Mouse (Mus musculus): Measurements from ENCODE around the gene Csdc2.
A peak's percentile ranks its signal among the peaks of the same experiment; 100 is the strongest.
"Not testable (repeated sequence)": the region's sequence is repeated elsewhere in the genome, so short reads cannot be mapped to it uniquely, and the experiment has no call there.

The Csdc2 gene

GRCm38 (mm10) chr15:81954151-81954583, 17.6 kb downstream of the Csdc2 start:
- no peak for DNase-seq (ENCODE audit: extremely low spot score, low read depth, low spot score)

- no peak for DNase-seq (ENCODE audit: extremely low spot score, low read depth, low spot score)
These were observed 18.2 kb downstream of the Csdc2 start for GRCm38 (mm10) chr15:81954716-81955115.

- no peak for DNase-seq (ENCODE audit: extremely low spot score, low read depth, low spot score)
These were observed 18.9 kb downstream of the Csdc2 start for GRCm38 (mm10) chr15:81955414-81955813.

- no peak for DNase-seq (ENCODE audit: extremely low spot score, low read depth, low spot score)
These were observed 19.9 kb downstream of the Csdc2 start for GRCm38 (mm10) chr15:81956457-81956856.

DNA sequence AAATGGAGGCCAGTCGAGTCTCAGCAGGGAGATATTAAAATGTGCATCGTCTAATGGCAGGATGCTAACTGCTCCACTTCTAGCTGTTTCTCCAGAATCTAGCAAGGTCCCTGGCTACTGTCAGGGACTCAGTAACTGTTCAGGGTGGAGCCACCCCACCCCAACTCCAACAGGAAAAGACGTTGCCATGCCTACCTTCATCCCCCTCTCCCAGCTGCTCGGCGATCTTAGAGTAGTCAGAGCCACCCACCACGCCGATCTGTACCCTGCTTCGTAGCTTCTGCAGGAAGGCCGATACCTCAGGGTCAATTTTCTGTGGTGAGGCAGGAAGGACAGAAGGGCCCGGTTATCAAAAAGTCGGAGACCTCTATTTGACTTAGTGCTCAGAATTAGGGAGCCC, 21.0 kb downstream of the Csdc2 start:
- no peak for DNase-seq (ENCODE audit: extremely low spot score, low read depth, low spot score)

GRCm38 (mm10) chr15:81958906-81959305, 22.3 kb downstream of the Csdc2 start:
- no peak for DNase-seq (ENCODE audit: extremely low spot score, low read depth, low spot score)

- peak; percentile 77 for DNase-seq (ENCODE audit: extremely low spot score, low read depth, low spot score)
These were observed 23.9 kb downstream of the Csdc2 start, which contains the start of gene Pmm1 for GRCm38 (mm10) chr15:81960171-81961077. TSS of gene Pmm1 (minus strand) at chr15:81960930.

DNA sequence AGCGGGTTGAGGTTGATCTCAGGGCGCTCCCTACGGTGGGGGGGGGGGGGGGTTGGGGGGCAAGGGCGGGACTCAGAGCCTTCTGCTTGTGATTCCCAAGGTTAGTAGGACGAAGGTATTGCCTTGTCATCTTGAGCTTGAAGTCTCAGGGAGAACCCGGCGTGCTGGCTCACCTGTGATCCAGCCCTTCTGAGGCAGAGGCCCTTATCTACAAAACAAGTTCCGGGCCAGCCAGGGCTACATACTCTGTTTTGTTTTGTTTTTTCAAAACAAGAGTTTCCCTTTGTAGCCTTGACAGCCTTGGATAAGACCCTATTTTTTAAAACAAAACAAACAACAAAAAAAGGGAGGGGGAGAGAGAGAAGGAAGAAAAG, 24.5 kb downstream of the Csdc2 start:
- DNase-seq (ENCODE audit: extremely low spot score, low read depth, low spot score), result no peak

DNA sequence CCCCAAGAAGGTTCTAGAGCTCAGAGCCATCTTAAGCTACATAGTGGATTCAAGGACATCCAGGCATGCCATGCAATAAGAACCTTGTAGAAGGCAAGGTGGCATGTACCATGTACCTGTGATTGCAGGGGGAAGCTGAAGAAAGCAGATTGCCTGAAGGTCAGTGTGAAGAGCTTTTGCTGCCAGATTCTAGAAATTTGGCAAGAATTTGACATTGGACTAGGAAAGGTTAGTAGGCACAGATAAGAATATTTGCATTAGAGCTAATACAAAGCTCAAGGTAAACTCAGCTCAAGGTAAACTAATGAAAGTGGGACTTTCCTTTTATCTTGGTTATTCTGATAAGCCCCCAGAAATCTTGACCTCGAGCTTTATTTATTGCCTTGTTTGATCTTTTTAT, 27.7 kb downstream of the Csdc2 start:
- DNase-seq (ENCODE audit: extremely low spot score, low read depth, low spot score), result no peak

GRCm38 (mm10) chr15:81964980-81965545, 28.5 kb downstream of the Csdc2 start:
- DNase-seq (ENCODE audit: extremely low spot score, low read depth, low spot score), result no peak

- DNase-seq (ENCODE audit: extremely low spot score, low read depth, low spot score), result no peak
These were observed 29.7 kb downstream of the Csdc2 start for GRCm38 (mm10) chr15:81966062-81966829.

DNA sequence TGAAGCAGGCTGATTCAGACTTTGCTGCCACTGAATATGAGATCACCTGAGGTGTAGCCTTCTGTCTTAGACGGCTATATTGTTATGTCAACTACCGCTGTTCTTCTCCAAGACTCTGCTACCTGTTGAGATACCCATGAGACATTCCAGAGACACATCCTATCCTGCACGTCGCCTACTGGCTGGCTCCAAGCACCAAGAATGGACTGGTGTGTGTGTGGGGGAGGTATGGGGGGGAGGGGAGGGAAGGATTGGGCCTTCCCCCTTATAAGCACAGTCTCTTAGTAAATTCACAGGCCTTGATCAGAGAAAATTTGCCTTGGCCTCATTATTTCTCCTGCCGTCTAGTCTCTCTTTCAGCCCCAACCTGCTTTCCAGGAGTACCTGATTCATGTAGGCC, 31.3 kb downstream of the Csdc2 start:
- no peak for DNase-seq (ENCODE audit: extremely low spot score, low read depth, low spot score)

GRCm38 (mm10) chr15:81968447-81968846, 31.9 kb downstream of the Csdc2 start:
- no peak for DNase-seq (ENCODE audit: extremely low spot score, low read depth, low spot score)

DNA sequence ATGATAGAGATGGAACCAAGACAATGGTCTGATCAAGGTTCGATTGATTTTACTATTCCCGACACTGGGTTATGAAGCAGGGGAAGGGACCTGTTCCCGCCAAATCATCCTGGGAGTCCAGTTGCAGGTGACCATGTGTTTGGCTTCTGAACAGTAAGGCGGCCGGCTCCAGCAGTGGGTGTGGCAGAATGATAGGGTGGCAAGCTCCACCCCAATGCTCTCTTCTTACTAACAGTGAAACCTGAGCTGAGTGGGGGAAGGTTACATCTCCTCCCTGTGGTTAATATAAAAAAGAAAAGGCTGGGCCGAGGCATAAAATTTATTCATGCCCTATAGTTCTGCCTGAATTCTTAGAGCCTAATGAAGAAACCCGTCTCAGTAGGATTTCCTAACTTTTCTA, 32.6 kb downstream of the Csdc2 start:
- DNase-seq (ENCODE audit: extremely low spot score, low read depth, low spot score), result no peak

- not testable (repeated sequence) for DNase-seq (ENCODE audit: extremely low spot score, low read depth, low spot score)
These were observed 33.1 kb downstream of the Csdc2 start for GRCm38 (mm10) chr15:81969635-81970034.

DNA sequence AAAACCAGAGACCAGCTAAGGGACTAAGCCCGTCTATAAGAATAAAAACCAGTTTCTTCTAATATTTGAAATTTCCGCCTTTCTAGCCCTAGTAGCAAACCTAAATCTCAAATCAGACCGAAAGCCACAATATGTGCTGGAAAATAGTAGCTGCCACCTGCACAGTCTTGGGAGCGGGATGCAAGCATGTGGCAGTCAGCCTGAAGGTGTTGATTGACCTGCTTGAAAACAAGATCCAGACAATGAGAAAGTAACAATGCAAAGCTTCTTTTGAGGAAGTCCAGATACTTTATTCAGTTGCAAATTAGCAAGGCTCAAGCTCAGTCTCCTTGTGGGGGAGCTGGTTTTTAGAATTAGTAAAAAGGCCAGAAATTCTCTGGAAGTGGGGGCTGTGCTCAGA, 33.9 kb downstream of the Csdc2 start:
- DNase-seq (ENCODE audit: extremely low spot score, low read depth, low spot score), result not testable (repeated sequence)

- DNase-seq (ENCODE audit: extremely low spot score, low read depth, low spot score), result not testable (repeated sequence)
These were observed 38.6 kb downstream of the Csdc2 start for GRCm38 (mm10) chr15:81975156-81975555.

DNA sequence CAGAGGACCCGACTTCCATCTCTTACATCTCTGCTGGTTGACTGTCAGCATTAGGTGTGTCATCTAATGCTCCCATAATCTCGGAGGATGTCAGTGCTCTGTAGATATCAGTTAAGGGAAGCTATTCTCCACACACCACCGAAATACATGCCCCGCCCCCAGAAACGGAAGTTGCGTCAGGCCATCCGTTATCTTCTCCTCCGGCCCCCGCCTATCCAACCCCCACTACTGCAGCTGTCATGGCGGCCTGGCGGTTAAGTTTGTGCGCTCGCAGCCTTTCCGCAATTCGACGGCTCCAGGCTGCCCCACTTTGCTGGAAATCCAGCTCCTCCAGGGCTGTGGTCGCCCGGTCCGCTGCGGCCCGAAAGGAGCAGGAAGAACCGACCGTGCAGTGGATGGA, 43.8 kb downstream of the Csdc2 start, which contains the start of gene 1700029P11Rik:
TSS of gene 1700029P11Rik (plus strand) at position 220 of the 400 bp plus-strand sequence.
- DNase-seq (ENCODE audit: extremely low spot score, low read depth, low spot score), result no peak

DNA sequence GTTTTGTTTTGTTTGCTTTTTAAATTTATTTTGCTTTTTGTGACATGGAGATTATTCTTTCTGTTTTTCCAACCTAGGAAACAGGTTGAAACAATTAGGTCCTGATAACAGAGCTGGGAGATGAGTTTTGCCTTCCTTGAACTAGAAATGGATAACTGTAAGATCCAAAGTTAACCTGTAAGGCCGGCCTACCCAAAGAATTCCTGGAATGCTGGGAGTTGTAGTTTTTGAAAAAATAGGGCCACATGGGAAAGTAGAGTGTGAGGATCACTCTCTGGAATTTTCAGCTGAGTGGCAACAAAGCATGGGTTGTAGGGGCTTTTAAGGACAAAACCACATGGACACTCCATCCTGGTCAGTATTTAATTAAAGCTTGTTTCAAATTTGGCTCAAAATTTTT, 45.6 kb downstream of the Csdc2 start:
- no peak for DNase-seq (ENCODE audit: extremely low spot score, low read depth, low spot score)

DNA sequence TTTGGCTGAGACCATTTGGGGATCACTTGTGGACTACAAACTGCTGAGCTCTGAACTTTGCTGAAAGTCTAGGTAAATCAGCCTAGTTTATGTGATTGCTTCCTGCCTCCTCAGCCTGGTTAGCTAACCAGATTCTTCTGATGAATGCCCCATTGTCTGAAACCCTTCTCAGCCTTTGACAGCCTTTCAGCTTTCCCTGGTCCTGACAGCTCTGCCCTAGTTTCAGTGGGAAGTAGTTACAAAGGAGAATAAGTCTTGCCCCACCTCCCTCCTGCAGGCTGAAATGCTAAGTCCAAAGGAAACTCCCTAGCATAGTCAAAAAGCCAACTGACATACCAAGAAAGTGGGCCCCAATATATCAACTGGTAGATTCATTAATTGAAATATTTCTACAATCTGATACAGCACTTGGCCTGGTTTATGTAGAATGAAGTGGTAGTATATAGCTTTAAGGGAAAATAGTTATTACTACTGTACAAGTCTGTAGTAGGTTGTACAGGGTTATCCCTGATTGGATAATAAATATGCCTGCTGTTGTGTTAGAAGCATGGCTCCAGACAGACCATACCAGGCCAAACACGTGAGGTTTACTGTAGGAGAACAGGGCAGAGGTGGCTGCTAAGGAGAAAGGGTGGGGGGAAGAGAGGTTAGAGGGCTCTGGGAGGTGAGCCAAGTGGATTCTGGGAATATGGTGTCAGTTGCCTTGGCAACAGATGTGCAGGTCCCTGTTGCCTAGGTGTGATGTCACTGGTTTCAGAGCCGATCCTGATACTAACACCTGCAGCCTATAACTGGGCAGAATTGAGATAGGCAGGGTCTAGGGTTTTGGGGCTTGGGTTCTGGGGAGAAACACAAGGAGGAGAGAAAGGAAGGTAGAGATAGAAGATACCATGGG, 49.0 kb downstream of the Csdc2 start:
- no peak for DNase-seq (ENCODE audit: extremely low spot score, low read depth, low spot score)
